Comparison of ENCODE assay signal across 27 mouse cellular contexts in genomic region chr8:13406011-13406410, GRCm38 (mm10). TPM values are rescaled to one million over a fixed set of nuclear protein-coding genes. Genes with fewer than 3 reads are reported as not detected.
DNase-seq lines count a peak whose midpoint lies in the region; ATAC-seq lines count a peak whose summit lies in the region.
"Had no signal": no experiment of that assay in that cellular context is flagged by ENCODE, and none has a peak within 500 bp of the region (broad histone marks: within the 10 kb centered on the region; RNA-seq: fewer than 3 reads in every experiment).

No protein-coding gene starts in this region.

- no peaks in the 10 kb centered on the region for H3K9me3 ChIP-seq in midbrain, embryonic 14.5 days (ENCODE audit: control insufficient read depth, low read length)
- H3K9me3 ChIP-seq in midbrain, embryonic 11.5 days (ENCODE audit: control insufficient read depth, low read length) = no peaks in the 10 kb centered on the region
- no peaks in the 10 kb centered on the region for H3K9me3 ChIP-seq in forebrain, embryonic 10.5 days
- H3K9me3 ChIP-seq: embryonic facial prominence, embryonic 10.5 days; embryonic facial prominence, embryonic 12.5 days; forebrain, embryonic 12.5 days; G1E had no signal

- no peaks in the 10 kb centered on the region for H3K27me3 ChIP-seq in midbrain, embryonic 14.5 days (ENCODE audit: control insufficient read depth, insufficient read depth, low read length)
- no peaks in the 10 kb centered on the region for H3K27me3 ChIP-seq in midbrain, embryonic 11.5 days (ENCODE audit: control insufficient read depth, insufficient read depth, low read length)
- no peaks in the 10 kb centered on the region for H3K27me3 ChIP-seq in forebrain, embryonic 10.5 days (ENCODE audit: poor library complexity, severe bottlenecking)
- H3K27me3 ChIP-seq: embryonic facial prominence, embryonic 12.5 days; forebrain, embryonic 12.5 days had no signal

- DNase-seq in midbrain, embryonic 14.5 days = peak; percentile 8
- no peak for DNase-seq in midbrain, embryonic 11.5 days (ENCODE audit: low spot score, missing footprints)
- DNase-seq in R1 (ENCODE audit: low read depth, low spot score) = peak; percentile 51
- DNase-seq in retina, adult 2 months (ENCODE audit: low read depth, low spot score) = peak; percentile 76
- peak; percentile 63 for DNase-seq in retina, postnatal 1 day
- no peak for DNase-seq in cerebellum, adult 11 months
- DNase-seq in forebrain, embryonic 10.5 days (ENCODE audit: extremely low spot score, low spot score) = no peak
- DNase-seq: adrenal gland, adult 2 months; adrenal gland, postnatal 10 days; adrenal gland, postnatal 25 days; B cell, adult 2 months; cerebellum, adult 11-12 months; cerebellum, adult 2 months; cerebellum, adult 9-10 months; cerebellum, postnatal 10 days; cerebellum, postnatal 25 days had no signal

- H3K36me3 ChIP-seq in midbrain, embryonic 14.5 days (ENCODE audit: control insufficient read depth, insufficient read depth, low read length) = no peaks in the 10 kb centered on the region
- H3K36me3 ChIP-seq in midbrain, embryonic 11.5 days (ENCODE audit: control insufficient read depth, insufficient read depth, low read length) = no peaks in the 10 kb centered on the region
- H3K36me3 ChIP-seq in forebrain, embryonic 10.5 days (replicated peaks) = no peaks in the 10 kb centered on the region
- H3K36me3 ChIP-seq: embryonic facial prominence, embryonic 10.5 days; embryonic facial prominence, embryonic 12.5 days; forebrain, embryonic 12.5 days; G1E had no signal

- H3K9ac ChIP-seq in midbrain, embryonic 14.5 days (replicated peaks; ENCODE audit: low read length) = no peak overlapping the region
- no peak overlapping the region for H3K9ac ChIP-seq in midbrain, embryonic 11.5 days (ENCODE audit: low read length)
- H3K9ac ChIP-seq: embryonic facial prominence, embryonic 12.5 days; forebrain, embryonic 12.5 days had no signal

- ATAC-seq in midbrain, embryonic 14.5 days (ENCODE audit: low FRiP score, low TSS enrichment) = no peak
- no peak for ATAC-seq in midbrain, embryonic 11.5 days (ENCODE audit: low FRiP score)
- ATAC-seq in cerebellum, adult (ENCODE audit: insufficient number of reproducible peaks, low FRiP score, low TSS enrichment) = no peak
- ATAC-seq: CD4-positive, CD25-positive, alpha-beta regulatory T cell, adult 4 months; forebrain, embryonic 14.5 days; forebrain, embryonic 16.5 days; Patski had no signal

- 59% methylated on average over 5 of the region's 5 CpGs for WGBS in midbrain, embryonic 14.5 days
- 77% methylated on average over 5 of the region's 5 CpGs for WGBS in midbrain, embryonic 11.5 days
- 81% methylated on average over 5 of the region's 5 CpGs for WGBS in forebrain, embryonic 10.5 days

- no peak overlapping the region for H3K4me2 ChIP-seq in midbrain, embryonic 14.5 days (ENCODE audit: low read length)
- no peak overlapping the region for H3K4me2 ChIP-seq in midbrain, embryonic 11.5 days
- H3K4me2 ChIP-seq: embryonic facial prominence, embryonic 12.5 days; forebrain, embryonic 12.5 days had no signal

- no peaks in the 10 kb centered on the region for H3K4me1 ChIP-seq in midbrain, embryonic 14.5 days (ENCODE audit: control insufficient read depth, insufficient read depth, low read length)
- no peaks in the 10 kb centered on the region for H3K4me1 ChIP-seq in midbrain, embryonic 11.5 days (ENCODE audit: control insufficient read depth, insufficient read depth, low read length)
- H3K4me1 ChIP-seq in forebrain, embryonic 10.5 days = no peaks in the 10 kb centered on the region
- H3K4me1 ChIP-seq: embryonic facial prominence, embryonic 10.5 days; embryonic facial prominence, embryonic 12.5 days had no signal

- H3K4me3 ChIP-seq in midbrain, embryonic 14.5 days (replicated peaks; ENCODE audit: low read depth, low read length) = no peak overlapping the region
- no peak overlapping the region for H3K4me3 ChIP-seq in midbrain, embryonic 11.5 days (ENCODE audit: low read depth, low read length)
- no peak overlapping the region for H3K4me3 ChIP-seq in forebrain, embryonic 10.5 days
- H3K4me3 ChIP-seq: embryonic facial prominence, embryonic 10.5 days; embryonic facial prominence, embryonic 12.5 days; forebrain, embryonic 12.5 days had no signal

- H3K27ac ChIP-seq in midbrain, embryonic 14.5 days (replicated peaks; ENCODE audit: low read depth, low read length) = no peak overlapping the region
- no peak overlapping the region for H3K27ac ChIP-seq in midbrain, embryonic 11.5 days (ENCODE audit: low read depth, low read length)
- H3K27ac ChIP-seq in forebrain, embryonic 10.5 days = no peak overlapping the region
- H3K27ac ChIP-seq: embryonic facial prominence, embryonic 10.5 days; embryonic facial prominence, embryonic 12.5 days; forebrain, embryonic 12.5 days had no signal

RNA-seq across cellular contexts. Expression of gene Grk1, which starts 1.1 kb away (rescaled TPM):
- polyA plus RNA-seq in midbrain, embryonic 14.5 days (2014; fragmentation: Nextera tagmentation; extraction: Ambion mirVana) = not detected in 2 replicates
- polyA plus RNA-seq in midbrain, embryonic 11.5 days (2014; fragmentation: Nextera tagmentation; extraction: Ambion mirVana) = 0.03 and 0.08 TPM in 2 replicates
- polyA plus RNA-seq in forebrain, embryonic 10.5 days (2016; fragmentation: Nextera tagmentation; extraction: Ambion mirVana) = 0.04 TPM in 2 replicates
- polyA plus RNA-seq: adrenal gland, adult 2 months; CD4-positive, CD25-positive, alpha-beta regulatory T cell, adult 4 months; embryonic facial prominence, embryonic 12.5 days; embryonic facial prominence, embryonic 14.5 days; forebrain, embryonic 16.5 days; Patski had no signal

RNA-seq across cellular contexts. Expression of gene Atp4b, which starts 9.4 kb away (rescaled TPM):
- not detected in 2 replicates for polyA plus RNA-seq in midbrain, embryonic 14.5 days (2014; fragmentation: Nextera tagmentation; extraction: Ambion mirVana)
- 0.14 TPM in 1 of 2 replicates, not detected in the other for polyA plus RNA-seq in midbrain, embryonic 11.5 days (2014; fragmentation: Nextera tagmentation; extraction: Ambion mirVana)
- polyA plus RNA-seq in forebrain, embryonic 10.5 days (2016; fragmentation: Nextera tagmentation; extraction: Ambion mirVana) = 0.10 TPM in 1 of 2 replicates, not detected in the other
- polyA plus RNA-seq: CD4-positive, CD25-positive, alpha-beta regulatory T cell, adult 4 months; cerebellum, adult 2 months; cortical plate, adult 2 months; embryonic facial prominence, embryonic 10.5 days; embryonic facial prominence, embryonic 12.5 days; embryonic facial prominence, embryonic 14.5 days; forebrain, embryonic 12.5 days; forebrain, embryonic 14.5 days; forebrain, embryonic 16.5 days; G1E; Patski had no signal

RNA-seq across cellular contexts. Expression of gene Tmem255b, which starts 29.0 kb away (rescaled TPM):
- polyA plus RNA-seq in midbrain, embryonic 14.5 days (2014; fragmentation: Nextera tagmentation; extraction: Ambion mirVana) = 0.29 TPM in 1 of 2 replicates, not detected in the other
- 0.17 and 0.29 TPM in 2 replicates for polyA plus RNA-seq in midbrain, embryonic 11.5 days (2014; fragmentation: Nextera tagmentation; extraction: Ambion mirVana)
- polyA plus RNA-seq in forebrain, embryonic 10.5 days (2016; fragmentation: Nextera tagmentation; extraction: Ambion mirVana) = 0.19 and 0.22 TPM in 2 replicates
- polyA plus RNA-seq: CD4-positive, CD25-positive, alpha-beta regulatory T cell, adult 4 months; forebrain, embryonic 14.5 days; G1E had no signal

Comparison
In these comparisons a context has a peak if more than half of its experiments do, and no peak if none do; other contexts are left out.
1. DNase-seq: peak in midbrain, embryonic 14.5 days (single experiment), R1 (single experiment), retina, adult 2 months (single experiment) and retina, postnatal 1 day (single experiment); none in midbrain, embryonic 11.5 days (single experiment), cerebellum, adult 11 months (single experiment) and forebrain, embryonic 10.5 days (single experiment).